In the genomic region with DNA sequence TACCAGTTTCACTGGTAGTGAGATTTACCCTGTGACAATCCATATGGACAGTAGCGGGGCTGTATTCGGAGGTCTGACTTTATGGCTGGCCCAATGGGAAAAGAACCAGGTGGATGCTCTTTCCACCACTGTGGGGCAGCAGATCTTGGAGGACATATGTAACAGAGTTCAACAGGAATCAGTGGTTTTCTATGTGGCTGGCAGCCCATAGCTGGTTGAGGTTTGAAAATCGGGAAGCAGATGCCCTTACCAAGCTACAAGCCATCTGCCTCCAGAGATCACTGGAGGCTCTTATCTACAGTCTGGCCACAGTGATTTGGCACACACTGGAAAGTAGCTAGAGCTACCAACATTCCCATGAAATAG, we compare ENCODE assay signal across 7 mouse cellular contexts. TPM values are rescaled to one million over a fixed set of nuclear protein-coding genes. Genes with fewer than 3 reads are reported as not detected.
DNase-seq lines count a peak whose midpoint lies in the region; ATAC-seq and TF ChIP-seq lines count a peak whose summit lies in the region.

No protein-coding gene starts in this region.

- peak overlapping the region; percentile 47 for H3K4me3 ChIP-seq in lung, embryonic 15.5 days
- peak overlapping the region; percentile 42 for H3K4me3 ChIP-seq in forebrain, embryonic 16.5 days (replicated peaks; ENCODE audit: low read length)
- H3K4me3 ChIP-seq in limb, embryonic 14.5 days (replicated peaks; ENCODE audit: low read length), result peak overlapping the region; percentile 43
- H3K4me3 ChIP-seq in stomach, embryonic 15.5 days (replicated peaks), result peak overlapping the region; percentile 40; the same call in 1 of the 2 replicates

- no peaks in the 10 kb centered on the region for H3K9me3 ChIP-seq in lung, embryonic 15.5 days
- H3K9me3 ChIP-seq in forebrain, embryonic 16.5 days (ENCODE audit: control insufficient read depth, low read length), result no peaks in the 10 kb centered on the region
- no peaks in the 10 kb centered on the region for H3K9me3 ChIP-seq in limb, embryonic 14.5 days (ENCODE audit: control insufficient read depth, low read length)
- H3K9me3 ChIP-seq in stomach, embryonic 15.5 days, result no peaks in the 10 kb centered on the region

- no peak for TF ChIP-seq POLR2A in limb, embryonic 14.5 days (IDR thresholded peaks at IDR 0.05; ENCODE audit: borderline replicate concordance, extremely low read depth, insufficient read depth, insufficient read length)

- H3K4me2 ChIP-seq in lung, embryonic 15.5 days, result peak overlapping the region; percentile 82
- peak overlapping the region; percentile 78 for H3K4me2 ChIP-seq in forebrain, embryonic 16.5 days (ENCODE audit: low read length)
- H3K4me2 ChIP-seq in limb, embryonic 14.5 days (replicated peaks; ENCODE audit: low read depth, low read length, severe bottlenecking), result peak overlapping the region; percentile 58
- peak overlapping the region; percentile 65 for H3K4me2 ChIP-seq in stomach, embryonic 15.5 days

- H3K36me3 ChIP-seq in lung, embryonic 15.5 days, result no peaks in the 10 kb centered on the region
- H3K36me3 ChIP-seq in forebrain, embryonic 16.5 days (ENCODE audit: control insufficient read depth, insufficient read depth), result no peaks in the 10 kb centered on the region
- no peaks in the 10 kb centered on the region for H3K36me3 ChIP-seq in limb, embryonic 14.5 days (ENCODE audit: control insufficient read depth, insufficient read depth, low read length)
- no peaks in the 10 kb centered on the region for H3K36me3 ChIP-seq in stomach, embryonic 15.5 days

- peaks cover 10% of the 10 kb centered on the region for H3K4me1 ChIP-seq in lung, embryonic 15.5 days
- peaks cover 16% of the 10 kb centered on the region for H3K4me1 ChIP-seq in forebrain, embryonic 16.5 days (replicated peaks; ENCODE audit: control insufficient read depth, insufficient read depth, low read length)
- H3K4me1 ChIP-seq in limb, embryonic 14.5 days (ENCODE audit: control insufficient read depth, insufficient read depth, low read length), result 0 out of 2 replicates have a peak, but pooled peaks cover 4% of the 10 kb centered on the region
- no peaks in the 10 kb centered on the region for H3K4me1 ChIP-seq in stomach, embryonic 15.5 days

- 0 out of 2 replicates have a peak, but pooled peaks cover 6% of the 10 kb centered on the region for H3K27me3 ChIP-seq in lung, embryonic 15.5 days
- 0 out of 2 replicates have a peak, but pooled peaks cover 2% of the 10 kb centered on the region for H3K27me3 ChIP-seq in forebrain, embryonic 16.5 days (replicated peaks; ENCODE audit: control insufficient read depth, insufficient read depth, low read length)
- H3K27me3 ChIP-seq in limb, embryonic 14.5 days (ENCODE audit: control insufficient read depth, insufficient read depth, low read length), result no peaks in the 10 kb centered on the region
- H3K27me3 ChIP-seq in stomach, embryonic 15.5 days (replicated peaks), result no peaks in the 10 kb centered on the region

- peak overlapping the region; percentile 0; the same call in 1 of the 2 replicates for H3K9ac ChIP-seq in lung, embryonic 15.5 days
- 0 out of 2 replicates have a peak overlapping the region, but pooled peaks have one; percentile 41 for H3K9ac ChIP-seq in forebrain, embryonic 16.5 days (replicated peaks; ENCODE audit: low read depth, low read length)
- H3K9ac ChIP-seq in limb, embryonic 14.5 days (ENCODE audit: low read depth, low read length, severe bottlenecking), result no peak overlapping the region
- H3K9ac ChIP-seq in stomach, embryonic 15.5 days, result peak overlapping the region; percentile 0; the same call in 1 of the 2 replicates

- ATAC-seq in lung, embryonic 15.5 days (ENCODE audit: borderline replicate concordance, extremely low read depth, low FRiP score, low TSS enrichment), result no peak
- no peak; the same call in 1 of the 2 replicates for ATAC-seq in forebrain, embryonic 16.5 days
- no peak for ATAC-seq in limb, embryonic 14.5 days (ENCODE audit: low FRiP score, low read depth)
- no peak for ATAC-seq in stomach, embryonic 15.5 days (ENCODE audit: insufficient read depth, low FRiP score, low read depth)
- ATAC-seq in frontal cortex, adult (ENCODE audit: low TSS enrichment), result no peak

- H3K27ac ChIP-seq in lung, embryonic 15.5 days, result no peak overlapping the region
- no peak overlapping the region for H3K27ac ChIP-seq in forebrain, embryonic 16.5 days (ENCODE audit: low read length)
- no peak overlapping the region for H3K27ac ChIP-seq in limb, embryonic 14.5 days (replicated peaks; ENCODE audit: low read depth, low read length)
- no peak overlapping the region for H3K27ac ChIP-seq in stomach, embryonic 15.5 days

- DNase-seq in lung, postnatal 10 days, result no peak
- no peak for DNase-seq in limb, embryonic 14.5 days (ENCODE audit: low spot score)
- no peak for DNase-seq in urinary bladder, postnatal 14 days (ENCODE audit: low spot score)

- WGBS in lung, embryonic 15.5 days, result 6% methylated on average over 3 of the region's 3 CpGs
- WGBS in forebrain, embryonic 16.5 days, result 8% methylated on average over 3 of the region's 3 CpGs
- 9% methylated on average over 3 of the region's 3 CpGs for WGBS in limb, embryonic 14.5 days
- WGBS in stomach, embryonic 15.5 days, result 8% methylated on average over 3 of the region's 3 CpGs

RNA-seq across cellular contexts. Expression of gene Elf2, which starts 25.0 kb away (rescaled TPM):
- polyA plus RNA-seq in lung, embryonic 15.5 days (2015; fragmentation: Nextera tagmentation; extraction: Ambion mirVana), result 69.9 and 73.4 TPM in 2 replicates
- 46.2 and 54.9 TPM in 2 replicates for polyA plus RNA-seq in forebrain, embryonic 16.5 days (2015; fragmentation: Nextera tagmentation; extraction: Ambion mirVana)
- 60.8 and 61.4 TPM in 2 replicates for polyA plus RNA-seq in limb, embryonic 14.5 days (2012; rRNA removed)
- polyA plus RNA-seq in limb, embryonic 14.5 days (2014; fragmentation: Nextera tagmentation; extraction: Ambion mirVana), result 59.3 and 64.0 TPM in 2 replicates
- 62.5 and 63.7 TPM in 2 replicates for polyA plus RNA-seq in stomach, embryonic 15.5 days (2015; fragmentation: Nextera tagmentation; extraction: Ambion mirVana)

RNA-seq across cellular contexts. Expression of gene Mgarp, which starts 31.0 kb away (rescaled TPM):
- polyA plus RNA-seq in lung, embryonic 15.5 days (2015; fragmentation: Nextera tagmentation; extraction: Ambion mirVana), result 2.5 and 2.8 TPM in 2 replicates
- 0.44 and 1.4 TPM in 2 replicates for polyA plus RNA-seq in forebrain, embryonic 16.5 days (2015; fragmentation: Nextera tagmentation; extraction: Ambion mirVana)
- polyA plus RNA-seq in limb, embryonic 14.5 days (2012; rRNA removed), result 3.1 TPM in 2 replicates
- 4.0 and 4.9 TPM in 2 replicates for polyA plus RNA-seq in limb, embryonic 14.5 days (2014; fragmentation: Nextera tagmentation; extraction: Ambion mirVana)
- 3.8 and 4.0 TPM in 2 replicates for polyA plus RNA-seq in stomach, embryonic 15.5 days (2015; fragmentation: Nextera tagmentation; extraction: Ambion mirVana)

RNA-seq across cellular contexts. Expression of gene Ndufc1, which starts 43.3 kb away (rescaled TPM):
- polyA plus RNA-seq in lung, embryonic 15.5 days (2015; fragmentation: Nextera tagmentation; extraction: Ambion mirVana), result 631 and 694 TPM in 2 replicates
- polyA plus RNA-seq in forebrain, embryonic 16.5 days (2015; fragmentation: Nextera tagmentation; extraction: Ambion mirVana), result 619 and 639 TPM in 2 replicates
- 249 and 276 TPM in 2 replicates for polyA plus RNA-seq in limb, embryonic 14.5 days (2012; rRNA removed)
- polyA plus RNA-seq in limb, embryonic 14.5 days (2014; fragmentation: Nextera tagmentation; extraction: Ambion mirVana), result 624 and 640 TPM in 2 replicates
- 709 and 792 TPM in 2 replicates for polyA plus RNA-seq in stomach, embryonic 15.5 days (2015; fragmentation: Nextera tagmentation; extraction: Ambion mirVana)

RNA-seq across cellular contexts. Expression of gene Naa15, which starts 49.4 kb away (rescaled TPM):
- polyA plus RNA-seq in lung, embryonic 15.5 days (2015; fragmentation: Nextera tagmentation; extraction: Ambion mirVana), result 45.5 and 46.3 TPM in 2 replicates
- 49.9 and 56.5 TPM in 2 replicates for polyA plus RNA-seq in forebrain, embryonic 16.5 days (2015; fragmentation: Nextera tagmentation; extraction: Ambion mirVana)
- polyA plus RNA-seq in limb, embryonic 14.5 days (2012; rRNA removed), result 22.4 and 26.9 TPM in 2 replicates
- polyA plus RNA-seq in limb, embryonic 14.5 days (2014; fragmentation: Nextera tagmentation; extraction: Ambion mirVana), result 37.4 and 37.8 TPM in 2 replicates
- polyA plus RNA-seq in stomach, embryonic 15.5 days (2015; fragmentation: Nextera tagmentation; extraction: Ambion mirVana), result 43.8 and 49.9 TPM in 2 replicates
